Mouse (Mus musculus): ENCODE data around the gene Slc7a15. TPM values are rescaled to one million over a fixed set of nuclear protein-coding genes. Genes with fewer than 3 reads are reported as not detected.

Slc7a15 gene
- polyA plus RNA-seq, 1 experiment: not detected

DNA sequence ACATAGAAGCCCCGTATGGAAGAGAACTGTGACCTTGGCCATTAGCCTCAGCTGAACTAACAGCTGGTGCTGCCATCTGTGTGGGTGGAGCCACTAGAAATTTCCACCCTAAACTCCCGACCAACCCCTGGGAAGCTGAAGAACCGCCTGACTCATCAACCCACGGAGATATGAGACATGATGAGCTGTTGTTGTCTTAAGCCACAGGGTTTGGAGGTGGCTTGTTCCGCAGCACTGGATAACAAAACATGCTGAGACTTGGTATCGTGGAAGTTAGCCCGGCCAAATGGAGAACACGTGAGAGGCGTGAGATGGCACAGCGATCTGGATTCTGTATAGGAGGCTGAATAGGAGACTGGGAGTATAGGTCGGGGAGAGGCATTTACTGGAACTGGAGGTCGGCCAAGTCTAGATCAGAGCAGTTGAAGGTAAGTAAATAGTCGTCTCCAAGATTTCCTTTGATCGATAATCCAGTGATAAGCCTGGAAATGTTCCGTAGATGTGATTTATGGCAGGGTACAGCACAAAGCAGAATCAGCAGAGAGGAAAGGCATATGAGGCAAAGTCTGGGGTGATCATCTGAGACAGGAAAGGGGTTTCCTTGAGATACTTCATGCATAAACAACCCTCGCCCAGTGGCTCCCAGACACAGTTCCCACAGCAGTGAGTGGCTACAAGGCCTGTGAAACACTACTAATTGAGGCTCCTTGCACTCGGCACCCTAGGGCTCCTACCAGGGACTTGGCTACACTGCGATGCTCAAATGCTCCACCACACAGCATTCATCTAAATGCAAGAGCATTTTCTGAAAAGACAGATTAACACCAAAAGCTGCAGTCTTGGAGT, 87.6 kb downstream of the Slc7a15 start:
- no peak for TF ChIP-seq GATA1 (IDR thresholded peaks at IDR 0.05; ENCODE audit: low read length)

DNA sequence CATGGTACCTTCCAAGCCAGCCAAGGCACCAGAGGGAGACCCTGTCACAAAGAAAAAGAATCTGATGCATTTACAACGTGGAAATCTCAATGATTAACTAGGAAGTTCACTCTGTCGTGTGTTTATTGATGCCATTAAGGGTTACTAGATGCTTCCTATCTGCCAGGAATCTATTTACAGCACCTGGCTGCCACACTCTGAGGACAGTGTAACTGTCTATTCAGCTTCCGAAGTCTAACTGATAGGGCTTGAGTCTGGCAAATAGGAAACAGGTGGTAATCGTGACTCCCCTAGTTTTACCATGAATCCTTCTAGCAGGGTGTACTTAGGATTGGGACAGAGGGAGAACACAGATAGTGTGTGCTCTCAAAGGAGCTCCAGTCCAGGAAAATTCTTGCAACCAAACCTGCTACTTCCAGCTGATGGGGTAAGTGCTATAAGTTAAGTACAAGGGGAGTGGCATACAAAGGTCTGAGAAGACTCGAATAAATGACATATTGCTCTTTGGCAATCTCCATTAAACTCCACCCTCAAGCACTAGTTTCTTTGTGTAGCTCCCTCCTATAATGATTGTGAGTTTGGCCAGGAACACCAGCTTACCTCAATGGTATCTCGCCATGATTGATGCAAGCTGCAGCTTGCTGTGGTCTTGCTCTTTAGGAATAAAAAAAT, 88.4 kb downstream of the Slc7a15 start:
- no peak for TF ChIP-seq GATA1 (IDR thresholded peaks at IDR 0.05; ENCODE audit: low read length)

DNA sequence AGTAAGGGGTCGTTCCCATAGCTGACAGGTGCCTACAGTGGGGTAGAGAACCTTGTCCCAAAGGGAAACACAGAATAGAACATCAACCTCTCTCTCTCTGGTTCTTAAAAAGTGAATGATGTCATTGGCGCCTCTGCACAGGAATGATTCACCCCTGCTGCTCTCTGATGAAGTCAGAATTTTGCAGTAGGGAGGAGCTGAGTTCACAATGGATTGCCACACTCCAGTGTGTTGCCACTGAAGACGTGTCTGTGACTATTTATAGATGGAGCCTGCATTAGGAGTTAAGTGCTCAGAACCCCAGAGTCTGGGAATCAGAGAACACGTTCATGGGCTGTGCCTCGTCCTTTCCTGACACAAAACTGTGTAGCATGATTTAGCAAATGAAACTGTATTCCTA, 89.2 kb downstream of the Slc7a15 start:
- TF ChIP-seq GATA1 (IDR thresholded peaks at IDR 0.05; ENCODE audit: low read length): no peak

DNA sequence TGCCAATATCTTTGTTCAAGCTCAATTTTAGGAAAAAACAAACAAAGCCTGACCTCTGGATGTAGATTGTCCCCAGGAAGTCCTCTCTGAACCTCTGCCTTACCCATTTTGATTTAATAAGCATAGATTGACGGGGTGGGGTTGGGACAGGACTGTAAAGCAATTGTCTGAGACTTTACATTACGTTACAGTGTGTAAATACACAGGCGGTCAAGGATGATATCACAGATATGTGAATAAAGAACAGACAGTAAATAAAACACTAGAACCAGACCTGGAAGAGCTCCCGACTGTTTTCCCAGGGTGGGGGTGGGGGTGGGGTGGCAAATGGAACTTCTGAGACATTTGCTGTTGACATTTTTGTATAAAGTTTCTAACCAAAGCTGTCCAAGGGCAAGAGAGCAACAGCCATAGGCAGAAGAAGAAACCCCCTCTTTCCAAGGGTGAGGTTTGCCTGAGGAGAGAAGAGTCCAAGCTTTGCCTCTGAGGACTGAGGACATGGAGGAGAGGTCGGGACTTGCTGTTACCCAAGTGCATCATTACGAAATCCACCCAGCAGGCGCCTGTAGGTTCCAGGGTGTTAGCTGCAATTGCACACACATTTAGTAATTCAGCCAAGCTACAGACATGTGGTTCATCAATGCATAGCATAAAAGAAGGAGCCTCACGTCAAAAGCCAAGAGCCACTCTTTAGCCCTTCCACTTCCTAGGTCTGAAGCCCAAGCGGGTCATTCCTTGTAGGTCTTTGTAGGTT, 91.7 kb downstream of the Slc7a15 start:
- no peak for TF ChIP-seq GATA1 (IDR thresholded peaks at IDR 0.05; ENCODE audit: low read length)

DNA sequence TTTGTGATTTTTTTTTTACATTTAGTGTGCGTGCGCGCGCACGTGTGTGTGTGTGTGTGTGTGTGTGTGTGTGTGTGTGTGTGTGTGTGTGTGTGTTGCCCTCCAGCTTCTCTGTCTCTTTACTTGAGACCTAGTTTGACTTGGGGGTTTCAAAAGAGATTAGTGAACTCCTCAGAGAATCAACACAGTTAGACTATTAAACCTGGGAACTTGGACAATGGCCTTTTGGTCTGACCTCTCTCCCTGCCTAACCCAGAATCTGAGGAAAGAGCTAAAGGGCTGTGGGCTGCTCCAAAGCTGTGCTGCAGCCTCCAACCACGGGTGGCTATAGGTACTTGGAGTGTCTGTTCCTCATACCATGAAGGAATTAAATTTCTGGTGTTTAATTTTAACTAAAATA, 94.7 kb downstream of the Slc7a15 start:
- no peak for TF ChIP-seq GATA1 (IDR thresholded peaks at IDR 0.05; ENCODE audit: low read length)

DNA sequence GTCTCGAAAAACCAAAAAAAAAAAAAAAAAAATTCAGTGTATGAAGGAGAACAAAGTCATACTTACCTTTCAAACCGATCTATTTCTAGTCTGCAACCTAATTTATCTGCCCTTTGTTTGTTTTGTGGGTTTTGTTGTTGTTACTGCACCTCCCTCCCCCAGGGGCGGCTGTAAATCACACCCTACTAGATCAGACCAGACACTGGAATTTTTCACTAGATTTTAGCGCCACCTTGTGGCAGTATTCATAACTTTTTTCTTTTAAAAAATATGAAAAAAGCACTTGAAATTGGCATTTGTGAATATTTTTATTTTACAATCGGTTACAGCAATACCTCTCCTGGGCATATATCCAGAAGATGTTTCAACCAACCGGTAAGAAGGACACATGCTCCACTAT, 96.3 kb downstream of the Slc7a15 start:
- no peak for TF ChIP-seq GATA1 (IDR thresholded peaks at IDR 0.05; ENCODE audit: low read length)

DNA sequence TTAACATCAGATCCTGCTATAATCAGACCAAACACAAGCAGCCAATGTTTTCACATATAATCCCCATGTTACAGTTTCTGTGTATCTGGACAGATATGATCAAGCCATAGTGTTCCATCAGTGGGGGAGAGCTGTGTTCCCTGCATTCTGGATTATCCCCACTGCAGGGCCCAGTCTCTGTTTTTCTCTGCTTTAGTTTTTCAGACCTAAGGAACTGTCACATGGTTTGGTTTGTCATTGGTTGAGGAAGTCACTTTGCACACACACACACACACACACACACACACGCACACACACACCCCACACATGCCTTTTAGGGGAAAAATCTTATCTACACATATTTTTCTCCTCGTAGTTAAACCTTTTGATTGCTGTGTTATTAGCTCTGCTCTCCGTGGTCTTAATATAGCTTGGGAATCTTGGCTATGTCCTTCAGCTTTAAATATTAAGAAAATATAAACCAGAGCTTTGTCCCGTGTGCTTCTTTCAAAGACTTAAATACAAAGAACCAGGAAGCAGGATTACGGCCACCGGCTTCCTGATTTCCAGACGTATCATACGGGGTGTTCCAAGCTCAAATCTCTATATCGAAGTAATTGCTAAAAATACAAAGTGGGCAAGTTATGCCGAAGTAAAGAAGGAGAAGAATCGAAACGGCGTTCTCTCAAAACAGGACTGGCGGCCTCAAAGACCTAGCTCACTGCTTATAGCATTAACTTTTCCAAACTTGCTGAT, 97.1 kb downstream of the Slc7a15 start:
- TF ChIP-seq GATA1 (IDR thresholded peaks at IDR 0.05; ENCODE audit: low read length): no peak

DNA sequence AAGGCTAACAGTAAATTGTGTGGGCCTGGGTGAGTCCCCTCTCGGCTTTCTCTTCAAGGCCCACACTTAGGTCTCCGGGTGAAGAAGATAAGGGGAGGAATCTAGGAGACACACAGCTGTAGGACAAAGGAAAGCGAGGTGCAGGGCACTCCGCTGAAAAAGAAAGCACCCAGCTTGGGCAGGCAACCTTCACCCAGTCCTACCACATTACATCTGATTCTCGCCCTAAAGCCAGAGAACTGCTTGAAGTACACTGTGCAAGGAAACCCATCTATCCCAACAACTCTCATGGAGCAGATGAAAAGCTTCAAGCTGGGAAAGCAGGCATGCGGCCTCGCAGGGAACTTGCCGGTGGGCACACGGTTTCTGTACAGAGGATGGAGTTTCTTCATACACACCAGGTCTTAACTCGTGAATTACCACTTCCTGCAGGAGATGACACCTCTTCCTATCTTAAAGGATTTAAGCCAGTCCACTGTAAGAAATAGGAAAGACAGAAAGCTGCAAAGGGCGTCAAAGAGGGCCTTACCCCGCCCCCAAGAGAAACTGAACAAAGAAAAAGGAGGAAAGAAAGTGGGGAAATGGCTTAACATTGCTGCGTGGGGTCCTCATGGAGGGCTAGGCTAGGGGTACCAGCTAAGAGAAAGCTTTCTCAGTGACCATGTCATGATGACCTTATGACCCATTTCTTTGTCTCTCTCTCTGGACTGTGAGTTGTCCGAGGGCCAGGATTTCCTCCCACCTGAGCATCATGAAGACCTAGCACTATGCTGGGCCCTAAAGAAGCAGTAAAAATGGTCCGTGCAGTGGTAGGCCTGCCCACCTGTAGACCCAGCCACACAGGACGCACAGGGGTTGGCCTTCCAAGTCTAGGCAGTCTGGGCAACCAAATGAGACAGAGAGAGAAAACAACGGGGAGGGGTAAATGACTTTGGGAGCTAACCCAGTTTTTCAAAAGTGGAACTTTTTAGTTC, 98.0 kb downstream of the Slc7a15 start:
- TF ChIP-seq GATA1 (IDR thresholded peaks at IDR 0.05; ENCODE audit: low read length): no peak

DNA sequence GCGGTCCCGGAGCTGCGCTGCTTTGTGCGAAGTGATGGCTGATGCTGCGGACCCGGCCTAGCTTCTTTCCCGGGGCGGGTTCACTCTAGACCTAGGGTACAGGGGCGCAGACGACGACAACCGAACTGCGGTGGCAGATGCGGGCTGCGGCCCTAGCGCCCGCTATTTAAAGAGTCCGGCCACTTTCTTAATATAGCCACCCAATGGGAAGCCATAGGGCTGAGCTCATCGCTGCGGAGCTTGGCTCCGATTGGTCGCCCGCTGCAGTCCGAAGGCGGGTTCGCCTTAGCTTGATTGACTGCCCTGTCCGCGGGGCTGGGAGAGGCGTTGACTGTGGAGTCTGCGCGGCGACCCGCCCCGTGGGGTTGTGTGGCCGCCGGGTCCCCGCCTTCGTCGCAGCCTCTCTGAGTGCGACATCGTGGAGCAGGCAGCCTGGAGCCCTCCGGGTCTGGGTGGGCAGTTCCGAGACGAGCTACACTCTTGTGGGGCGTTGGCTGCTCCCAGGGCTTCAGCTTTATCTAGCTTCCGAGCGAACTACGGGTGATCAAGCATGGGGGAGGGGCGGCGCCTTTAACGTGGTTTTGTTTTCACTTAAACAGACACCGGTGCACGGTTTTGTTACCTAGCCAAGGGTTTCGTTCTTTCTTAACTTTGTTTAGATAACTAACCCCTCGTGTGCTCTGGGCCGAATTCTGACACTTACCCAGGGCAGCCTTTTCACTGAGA, 98.8 kb downstream of the Slc7a15 start, which contains the start of gene Rhob:
Rhob (minus strand) TSS at position 139 of the 726 bp plus-strand sequence.
- TF ChIP-seq GATA1 (IDR thresholded peaks at IDR 0.05; ENCODE audit: low read length): no peak

DNA sequence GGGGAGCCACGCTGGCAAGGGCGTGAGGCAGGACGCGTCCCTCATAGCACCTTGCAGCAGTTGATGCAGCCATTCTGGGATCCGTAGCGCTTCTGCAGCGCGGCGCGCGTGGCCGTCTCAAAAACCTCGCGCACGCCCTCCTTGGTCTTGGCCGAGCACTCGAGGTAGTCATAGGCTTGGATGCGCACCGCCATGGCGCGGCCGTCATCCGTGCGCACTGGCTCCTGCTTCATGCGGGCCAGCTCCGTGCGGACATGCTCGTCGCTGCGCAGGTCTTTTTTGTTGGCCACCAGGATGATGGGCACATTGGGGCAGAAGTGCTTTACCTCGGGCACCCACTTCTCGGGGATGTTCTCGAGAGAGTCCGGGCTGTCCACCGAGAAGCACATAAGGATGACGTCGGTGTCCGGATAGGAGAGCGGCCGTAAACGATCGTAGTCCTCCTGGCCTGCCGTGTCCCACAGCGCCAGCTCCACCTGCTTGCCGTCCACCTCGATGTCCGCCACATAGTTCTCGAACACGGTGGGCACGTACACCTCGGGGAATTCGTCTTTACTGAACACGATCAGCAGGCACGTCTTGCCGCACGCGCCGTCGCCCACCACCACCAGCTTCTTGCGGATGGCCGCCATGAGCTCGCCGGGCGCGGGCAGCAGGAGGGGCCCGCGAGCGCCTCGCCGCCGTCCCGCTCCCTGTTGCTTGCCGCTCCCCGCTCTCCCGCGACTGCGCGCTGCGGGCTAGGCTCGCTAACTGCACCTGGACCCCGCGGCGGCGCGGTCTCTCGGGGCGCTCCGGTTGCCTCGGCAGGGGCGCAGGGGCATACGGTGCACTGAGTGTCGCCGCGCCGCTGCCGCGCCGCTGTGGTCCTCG, 99.6 kb downstream of the Slc7a15 start:
- no peak for TF ChIP-seq GATA1 (IDR thresholded peaks at IDR 0.05; ENCODE audit: low read length)

DNA sequence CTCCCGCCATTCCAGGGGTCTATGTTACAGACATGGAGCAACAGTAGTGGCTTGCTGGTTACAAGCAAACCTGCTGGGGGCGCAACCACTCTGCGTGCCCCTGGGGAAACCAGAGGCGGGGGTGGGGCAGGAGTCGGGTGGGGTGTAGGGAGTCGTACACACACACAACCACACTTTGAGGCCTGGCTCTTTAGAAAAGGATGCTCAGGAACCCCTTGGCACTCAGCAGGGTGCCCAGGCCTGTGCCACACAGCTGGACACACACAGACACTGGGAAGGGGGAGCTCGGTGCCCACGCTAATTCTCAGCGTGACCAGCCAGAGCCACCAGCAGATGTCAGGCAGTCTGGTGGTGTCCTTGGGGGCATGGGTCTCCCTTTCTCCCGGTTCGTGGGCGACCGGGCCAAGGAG, 100.3 kb downstream of the Slc7a15 start:
- no peak for TF ChIP-seq GATA1 (IDR thresholded peaks at IDR 0.05; ENCODE audit: low read length)

DNA sequence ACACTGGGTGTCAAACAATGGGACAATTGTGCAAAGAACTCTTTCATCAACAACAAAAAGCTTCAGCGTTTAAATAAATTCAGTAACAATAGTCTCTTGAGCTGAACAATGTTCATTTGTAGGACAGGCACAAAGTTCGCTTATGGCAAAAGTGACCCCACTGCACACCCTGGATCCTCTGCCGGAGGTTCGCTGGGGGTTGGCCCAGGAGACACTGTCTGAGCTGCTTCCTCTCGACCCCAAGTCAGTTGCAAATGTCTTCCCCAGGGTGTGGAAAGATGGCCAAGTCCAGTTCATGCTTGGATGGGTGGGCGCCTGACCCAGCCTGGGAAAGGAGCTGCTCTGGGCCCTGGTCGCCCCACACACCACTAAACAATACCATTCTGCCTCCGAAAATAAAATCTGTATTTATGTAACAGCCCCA, 100.7 kb downstream of the Slc7a15 start:
- no peak for TF ChIP-seq GATA1 (IDR thresholded peaks at IDR 0.05; ENCODE audit: low read length)

DNA sequence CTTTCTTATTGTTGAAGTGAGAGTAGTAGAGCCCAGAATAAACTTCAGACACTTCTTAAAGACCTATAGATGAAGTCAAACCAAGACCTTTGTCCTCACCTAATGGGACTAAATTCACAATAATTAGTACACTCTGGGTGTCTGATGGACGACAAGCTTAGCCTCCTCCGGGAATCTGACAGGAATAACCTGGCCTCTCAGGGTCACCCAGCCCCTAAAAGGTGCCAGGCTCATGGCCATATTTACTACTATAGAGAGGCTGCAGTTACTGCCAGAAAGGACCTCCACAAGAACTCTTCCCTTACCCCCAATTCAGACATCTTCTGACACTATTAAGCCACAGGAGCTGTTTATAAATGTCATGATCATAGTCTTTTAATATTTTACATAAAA, 101.6 kb downstream of the Slc7a15 start:
- no peak for TF ChIP-seq GATA1 (IDR thresholded peaks at IDR 0.05; ENCODE audit: low read length)
